Mouse (Mus musculus) left cerebral cortex, adult 6 months (tissue): ENCODE measurements around the gene Ankfy1. TPM values are rescaled to one million over a fixed set of nuclear protein-coding genes. Genes with fewer than 3 reads are reported as not detected.

Experiments
- long read RNA-seq, 2 experiments: library from polyadenylated mRNA; unstranded; transcript quantifications; one replicate each; pipeline ENCODE4 v2.0.0; 2019 to 2020
- polyA plus RNA-seq: library from polyadenylated mRNA; unstranded; fragments of <200 nt; fragmentation: Nextera tagmentation; gene quantifications from 2 replicates; pipeline ENCODE4 v1.2.3, GENCODE M21; 2021

Ankfy1 gene
- 7.8 and 10.6 TPM in 2 replicates for polyA plus RNA-seq
- long read RNA-seq, experiment 1, full-length matches to known transcripts, result 5 of 26 reads
- long read RNA-seq, experiment 1, partial matches to known transcripts, result 6 of 26 reads
- long read RNA-seq, experiment 1, other reads (novel, unspliced or antisense), result 15 of 26 reads
- long read RNA-seq, experiment 2, full-length matches to known transcripts, result 1 of 5 reads
- long read RNA-seq, experiment 2, partial matches to known transcripts, result 2 of 5 reads
- long read RNA-seq, experiment 2, other reads (novel, unspliced or antisense), result 2 of 5 reads

DNA sequence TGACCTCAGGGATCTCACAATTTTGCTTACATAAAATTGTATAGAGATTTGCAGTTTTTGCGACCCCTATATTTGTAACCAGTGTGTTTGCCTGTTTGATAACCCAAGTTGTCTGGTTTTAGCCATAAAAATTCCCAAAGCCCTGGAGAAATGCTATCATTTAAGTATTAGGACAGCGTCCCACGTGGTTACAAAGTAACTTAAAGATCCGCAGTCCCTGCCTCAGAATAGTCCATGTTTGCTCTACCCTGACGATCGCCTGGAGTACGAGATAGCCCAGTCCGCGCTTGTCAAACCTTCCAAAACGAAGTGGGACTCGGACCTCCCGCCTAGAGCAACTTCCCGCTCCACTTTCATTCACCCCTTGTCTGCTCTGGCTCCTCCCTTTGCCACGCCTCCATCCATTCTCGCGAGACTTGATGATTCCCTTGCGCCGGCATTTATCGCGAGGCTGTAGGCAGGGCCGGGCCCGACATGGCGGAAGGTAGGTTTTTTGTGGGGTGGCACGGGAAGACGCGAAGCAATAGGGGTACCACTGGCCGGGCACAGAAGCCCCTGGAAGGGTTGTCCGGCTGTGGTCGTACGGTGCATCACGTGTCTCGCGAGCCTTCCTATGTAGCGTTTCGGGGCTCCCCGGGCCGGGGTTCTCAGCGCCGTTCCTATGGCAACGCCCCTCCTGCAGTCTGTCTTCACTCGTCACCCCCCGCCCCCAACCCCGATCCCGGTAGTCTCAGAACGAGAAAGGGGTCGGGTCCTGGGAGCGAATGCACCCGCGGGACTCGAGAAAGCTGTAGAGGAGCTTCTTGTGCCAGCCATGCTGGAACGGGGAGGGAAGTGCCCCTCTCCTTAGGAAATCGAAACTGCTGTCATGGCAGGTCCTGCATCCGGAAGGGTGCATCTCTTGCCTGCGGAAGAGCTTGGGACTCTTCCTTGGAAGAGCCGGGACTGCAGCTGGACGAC is at the start of gene Ankfy1:
Gene Ankfy1, plus strand, starts transcription at position 456 of the 960 bp plus-strand sequence.

DNA sequence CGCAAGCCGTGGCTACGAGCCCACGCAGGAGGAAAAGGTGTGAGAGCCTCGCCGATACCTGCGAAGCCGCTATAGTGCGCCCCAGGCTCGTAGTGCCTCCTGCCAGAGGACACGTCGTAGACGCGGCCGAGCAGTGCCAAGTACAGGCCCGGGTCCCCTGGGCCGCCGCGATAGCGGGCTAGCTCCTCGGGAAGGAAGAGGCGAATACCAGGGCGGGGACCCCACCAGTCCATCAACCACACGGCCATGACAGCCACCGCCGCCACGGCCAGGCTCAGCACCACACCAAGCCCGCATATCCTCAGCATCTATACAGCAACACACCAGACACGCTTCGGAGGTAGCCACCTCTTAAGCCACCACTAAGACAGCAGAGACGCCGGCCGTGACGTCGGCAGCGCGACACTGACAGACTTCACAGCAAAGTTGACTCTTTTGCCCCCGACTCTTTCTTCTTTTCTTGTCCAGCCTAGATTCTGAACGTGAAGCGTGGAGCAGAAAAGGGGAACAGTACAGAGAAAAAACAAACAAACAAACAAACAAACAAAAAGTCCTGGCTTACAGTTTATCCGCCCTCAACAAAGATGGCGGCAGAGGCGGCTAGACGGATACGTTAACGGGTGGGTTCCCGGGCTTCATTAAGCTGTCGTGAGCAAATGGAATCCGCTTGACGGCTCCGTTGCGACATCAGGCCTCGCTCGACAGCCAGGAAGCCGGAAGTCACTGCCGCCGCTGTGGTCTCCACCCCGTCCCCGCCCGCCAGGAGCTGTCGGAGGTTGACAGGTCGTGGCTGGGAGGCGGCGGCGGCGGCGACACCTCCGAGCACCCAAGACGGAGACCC is 105.9 kb downstream of the Ankfy1 start, which contains the start of the genes Cyb5d2 and Zzef1:
Gene Cyb5d2, minus strand, starts transcription at position 688 of the 841 bp plus-strand sequence.
Gene Zzef1, plus strand, starts transcription at position 772 of the 841 bp plus-strand sequence.

Other genes with a start within 250 kb of the Ankfy1 start
- 6.7 and 10.9 TPM in 2 replicates for gene Mybbp1a, start 248.7 kb upstream of the Ankfy1 start, polyA plus RNA-seq
- gene Spns2, start 200.1 kb upstream of the Ankfy1 start, polyA plus RNA-seq, result 4.2 and 4.6 TPM in 2 replicates
- 0.30 and 0.37 TPM in 2 replicates for gene Spns3, start 139.5 kb upstream of the Ankfy1 start, polyA plus RNA-seq
- 17.5 and 23.7 TPM in 2 replicates for gene Ube2g1, start 82.7 kb upstream of the Ankfy1 start, polyA plus RNA-seq
- 17.7 and 20.2 TPM in 2 replicates for gene Cyb5d2, start 106.1 kb downstream of the Ankfy1 start, polyA plus RNA-seq
- 5.9 and 7.3 TPM in 2 replicates for gene Zzef1, start 106.2 kb downstream of the Ankfy1 start, polyA plus RNA-seq